Mouse (Mus musculus) kidney, postnatal 0 days (tissue): ENCODE measurements around the gene Gm9639. TPM values are rescaled to one million over a fixed set of nuclear protein-coding genes. Genes with fewer than 3 reads are reported as not detected.
A peak's percentile ranks its signal among the peaks of the same experiment; 100 is the strongest.

ENCODE experiments used
- ATAC-seq: fragments of 200-750 bp; cut with Nextera tagmentation; replicated peaks from 2 replicates; pipeline ENCODE4 v1.8.0; 2017; ENCODE audit warnings: low read depth, moderate number of reproducible peaks, moderate TSS enrichment, moderate library complexity; ENCODE audit not compliant: low FRiP score
- DNase-seq: peaks from one replicate; pipeline ENCODE4 v3.0.0-alpha.2; 2016; ENCODE audit warnings: low spot score
- H3K27ac ChIP-seq: fragments of 300-500 bp; sonication (generic); 2 replicates; pipeline ENCODE4 v1.5.1; 2014; ENCODE audit warnings: mild to moderate bottlenecking
- H3K27me3 ChIP-seq: fragments of 300-500 bp; sonication (generic); 2 replicates; pipeline ENCODE4 v1.6.1; 2014; ENCODE audit warnings: low read length, mixed read lengths; ENCODE audit not compliant: insufficient read depth
- H3K36me3 ChIP-seq: fragments of 300-500 bp; sonication (generic); 2 replicates; pipeline ENCODE4 v1.6.1; 2014; ENCODE audit warnings: low read length, mixed read lengths; ENCODE audit not compliant: insufficient read depth
- H3K4me1 ChIP-seq: fragments of 300-500 bp; sonication (generic); replicated peaks from 2 replicates; pipeline ENCODE4 v1.6.1; 2014; ENCODE audit warnings: antibody characterized with exemption, low read length, mixed read lengths; ENCODE audit not compliant: insufficient read depth
- H3K4me2 ChIP-seq: fragments of 300-500 bp; sonication (generic); 2 replicates; pipeline ENCODE4 v1.6.1; 2014; ENCODE audit warnings: mild to moderate bottlenecking, low read length, moderate library complexity, mixed read lengths
- H3K4me3 ChIP-seq: fragments of 300-500 bp; sonication (generic); replicated peaks from 2 replicates; pipeline ENCODE4 v1.5.1; 2014; ENCODE audit warnings: low read depth, low read length
- H3K9ac ChIP-seq: fragments of 300-500 bp; sonication (generic); 2 replicates; pipeline ENCODE4 v1.6.1; 2014; ENCODE audit warnings: low read depth, low read length
- H3K9me3 ChIP-seq: fragments of 300-500 bp; sonication (generic); replicated peaks from 2 replicates; pipeline ENCODE4 v1.6.1; 2016; ENCODE audit warnings: low read length, inconsistent platforms, mixed read lengths
- CTCF ChIP-seq: IDR thresholded peaks from 2 replicates; pipeline ENCODE4 v1.5.1; 2016; ENCODE audit warnings: antibody characterized with exemption, low read depth, mild to moderate bottlenecking, moderate library complexity
- WGBS: fragments of 180-500 bp; shearing (Covaris S2); extraction: QIAGEN DNeasy Blood & Tissue Kit; methylation state at CpG from one replicate; pipeline ENCODE4 v1.1.7; 2014; 5-methylcytosine and 5-hydroxymethylcytosine counted together
- polyA plus RNA-seq: library from polyadenylated mRNA; unstranded; fragments of >200 nt; fragmentation: Nextera tagmentation; extraction: Ambion mirVana; gene quantifications from 2 replicates; pipeline ENCODE4 v1.2.1, GENCODE M21; 2015

The Gm9639 gene
- polyA plus RNA-seq: not detected in 2 replicates

- no peak within 1 kb of the TSS for H3K27ac ChIP-seq
- H3K4me3 ChIP-seq: no peak within 1 kb of the TSS
- no peak for DNase-seq
- H3K36me3 ChIP-seq: no peaks in the 10 kb centered on the region
- no peaks in the 10 kb centered on the region for H3K9me3 ChIP-seq
- no peak within 1 kb of the TSS for H3K4me2 ChIP-seq
- H3K27me3 ChIP-seq: no peaks in the 10 kb centered on the region
- 40% methylated on average over 2 of the region's 2 CpGs for WGBS
- ATAC-seq: no peak
- no peak within 1 kb of the TSS for H3K9ac ChIP-seq
- H3K4me1 ChIP-seq: no peaks in the 10 kb centered on the region
- no peak for TF ChIP-seq CTCF
These were observed at the start of gene Gm9639 for GRCm38 (mm10) chr10:77794976-77795375. Gene Gm9639 (minus strand): TSS chr10:77795076.

- H3K9me3 ChIP-seq: 0 out of 2 replicates have a peak, but pooled peaks cover 5% of the 10 kb centered on the region
- no peak for TF ChIP-seq CTCF
- ATAC-seq (no peak), DNase-seq (no peak)
- no peak overlapping the region for H3K4me2 ChIP-seq
- no peaks in the 10 kb centered on the region for H3K4me1 ChIP-seq
- WGBS: 65% methylated on average over 6 of the region's 6 CpGs
- H3K4me3 ChIP-seq: no peak overlapping the region
- H3K27ac ChIP-seq: no peak overlapping the region
- H3K36me3 ChIP-seq: no peaks in the 10 kb centered on the region
- no peaks in the 10 kb centered on the region for H3K27me3 ChIP-seq
- no peak overlapping the region for H3K9ac ChIP-seq
These were observed 44.1 kb upstream of the Gm9639 start for GRCm38 (mm10) chr10:77839006-77839405.

GRCm38 (mm10) chr10:77835647-77836046, 40.8 kb upstream of the Gm9639 start, which contains the start of gene Krtap10-10:
Gene Krtap10-10 (plus strand): TSS chr10:77835947.
- Histone ChIP-seq H3K9ac (no peak within 1 kb of the TSS), H3K27me3 (no peaks in the 10 kb centered on the region), H3K36me3 (no peaks in the 10 kb centered on the region), H3K4me2 (no peak within 1 kb of the TSS), H3K9me3 (no peaks in the 10 kb centered on the region), H3K4me1 (no peaks in the 10 kb centered on the region), H3K4me3 (no peak within 1 kb of the TSS), H3K27ac (no peak within 1 kb of the TSS)
- ATAC-seq (no peak), DNase-seq (no peak)
- WGBS: 65% methylated on average over 9 of the region's 9 CpGs
- TF ChIP-seq CTCF: no peak

- Histone ChIP-seq H3K4me3 (no peak within 1 kb of the TSS), H3K36me3 (no peaks in the 10 kb centered on the region), H3K9ac (no peak within 1 kb of the TSS), H3K4me1 (no peaks in the 10 kb centered on the region), H3K27me3 (no peaks in the 10 kb centered on the region), H3K4me2 (no peak within 1 kb of the TSS), H3K27ac (no peak within 1 kb of the TSS), H3K9me3 (no peaks in the 10 kb centered on the region)
- DNase-seq: no peak
- no peak for ATAC-seq
- TF ChIP-seq CTCF: no peak
- 59% methylated on average over 6 of the region's 6 CpGs for WGBS
These were observed 32.1 kb upstream of the Gm9639 start, which contains the start of gene Krtap10-4 for GRCm38 (mm10) chr10:77826951-77827350. Gene Krtap10-4 (minus strand): TSS chr10:77827095.

GRCm38 (mm10) chr10:77819203-77819602, 24.3 kb upstream of the Gm9639 start:
- Histone ChIP-seq H3K27ac (no peak overlapping the region), H3K4me1 (no peaks in the 10 kb centered on the region), H3K27me3 (no peaks in the 10 kb centered on the region), H3K36me3 (no peaks in the 10 kb centered on the region), H3K9ac (no peak overlapping the region), H3K9me3 (no peaks in the 10 kb centered on the region), H3K4me2 (no peak overlapping the region), H3K4me3 (no peak overlapping the region)
- DNase-seq (no peak), ATAC-seq (no peak)
- no peak for TF ChIP-seq CTCF
- 42% methylated on average over 4 of the region's 4 CpGs for WGBS

GRCm38 (mm10) chr10:77818523-77818922, 23.6 kb upstream of the Gm9639 start:
- 94% methylated on average over 4 of the region's 4 CpGs for WGBS
- H3K9me3 ChIP-seq: no peaks in the 10 kb centered on the region
- H3K27ac ChIP-seq: no peak overlapping the region
- H3K27me3 ChIP-seq: no peaks in the 10 kb centered on the region
- no peaks in the 10 kb centered on the region for H3K36me3 ChIP-seq
- ATAC-seq (no peak), DNase-seq (no peak)
- H3K4me1 ChIP-seq: no peaks in the 10 kb centered on the region
- no peak overlapping the region for H3K4me2 ChIP-seq
- no peak overlapping the region for H3K9ac ChIP-seq
- no peak for TF ChIP-seq CTCF
- H3K4me3 ChIP-seq: no peak overlapping the region

- TF ChIP-seq CTCF: peak; percentile 58; the same call in 1 of the 2 replicates
- DNase-seq (no peak), ATAC-seq (no peak)
- no peak overlapping the region for H3K9ac ChIP-seq
- H3K9me3 ChIP-seq: no peaks in the 10 kb centered on the region
- H3K27me3 ChIP-seq: no peaks in the 10 kb centered on the region
- WGBS: 37% methylated on average over 5 of the region's 5 CpGs
- no peak overlapping the region for H3K27ac ChIP-seq
- no peaks in the 10 kb centered on the region for H3K4me1 ChIP-seq
- no peaks in the 10 kb centered on the region for H3K36me3 ChIP-seq
- H3K4me2 ChIP-seq: no peak overlapping the region
- no peak overlapping the region for H3K4me3 ChIP-seq
These were observed 20.6 kb upstream of the Gm9639 start for GRCm38 (mm10) chr10:77815514-77815913.
